Mouse (Mus musculus) G1E (cell line): ENCODE measurements at regions not wholly inside any gene's neighbourhood (a gene's known extent, or its start where the extent isn't known, plus 50 kb on each side); places are given as distances from the start of the nearest gene placed in this dataset.

ENCODE experiments used
- CTCF ChIP-seq: IDR thresholded peaks from 2 replicates; pipeline ENCODE4 v1.5.1; 2012; ENCODE audit warnings: low read depth, low read length, inconsistent platforms, mixed read lengths
- GATA1 ChIP-seq: IDR thresholded peaks from 2 replicates; pipeline ENCODE4 v1.6.1; 2012; ENCODE audit warnings: borderline replicate concordance, low read length, inconsistent platforms, mixed read lengths
- GATA2 ChIP-seq: IDR thresholded peaks from 2 replicates; pipeline ENCODE4 v1.6.1; 2012; ENCODE audit warnings: low read depth, low read length, inconsistent platforms, borderline replicate concordance
- TAL1 ChIP-seq: conservative IDR thresholded peaks from 2 replicates; pipeline ENCODE4 v1.6.1; 2012; ENCODE audit warnings: low read depth, low read length, inconsistent platforms, mixed read lengths

DNA sequence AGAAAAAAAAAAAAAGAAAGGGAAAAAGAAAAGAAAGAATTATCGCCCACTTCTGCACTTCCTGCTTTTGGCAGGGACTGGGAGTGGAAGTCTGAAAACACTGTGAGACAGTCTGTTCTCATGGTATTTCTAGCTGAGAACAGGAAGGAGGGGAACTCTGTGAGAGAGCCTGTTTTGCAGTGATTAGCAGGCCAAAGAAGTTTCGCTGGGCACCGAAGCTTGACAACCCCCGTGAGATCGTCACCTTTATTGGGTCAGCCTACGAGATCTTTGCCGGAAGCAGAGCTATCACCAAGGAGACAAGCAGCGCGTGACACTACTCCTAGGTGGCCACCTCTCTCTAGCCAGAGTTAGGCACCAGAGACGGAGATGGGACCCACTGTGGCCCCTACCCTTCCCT is 78.2 kb upstream of the Atxn1 start:
- TF ChIP-seq CTCF (no peak), TAL1 (no peak), GATA1 (no peak), GATA2 (no peak)
